Mouse (Mus musculus) midbrain, embryonic 11.5 days (tissue): ENCODE measurements around the gene Tesk1. TPM values are rescaled to one million over a fixed set of nuclear protein-coding genes. Genes with fewer than 3 reads are reported as not detected.
A peak's percentile ranks its signal among the peaks of the same experiment; 100 is the strongest.

Source experiments
- ATAC-seq: fragments of 200-750 bp; cut with Nextera tagmentation; 2 replicates; pipeline ENCODE4 v1.8.0; 2017; ENCODE audit warnings: moderate TSS enrichment, moderate library complexity; ENCODE audit not compliant: low FRiP score
- DNase-seq: peaks from one replicate; pipeline ENCODE4 v3.0.0; 2015; ENCODE audit warnings: low spot score; ENCODE audit errors: missing footprints
- H3K27ac ChIP-seq: fragments of 300-500 bp; sonication (generic); 2 replicates; pipeline ENCODE4 v1.5.1; 2014; ENCODE audit warnings: low read depth, low read length
- H3K27me3 ChIP-seq: fragments of 300-500 bp; sonication (generic); 2 replicates; pipeline ENCODE4 v1.6.1; 2014; ENCODE audit warnings: mild to moderate bottlenecking, low read length, moderate library complexity, mixed read lengths; ENCODE audit not compliant: control insufficient read depth, insufficient read depth
- H3K36me3 ChIP-seq: fragments of 300-500 bp; sonication (generic); 2 replicates; pipeline ENCODE4 v1.6.1; 2014; ENCODE audit warnings: mild to moderate bottlenecking, low read length, moderate library complexity, mixed read lengths; ENCODE audit not compliant: control insufficient read depth, insufficient read depth
- H3K4me1 ChIP-seq: fragments of 300-500 bp; sonication (generic); 2 replicates; pipeline ENCODE4 v1.6.1; 2014; ENCODE audit warnings: low read length; ENCODE audit not compliant: control insufficient read depth, insufficient read depth
- H3K4me2 ChIP-seq: fragments of 300-500 bp; sonication (generic); 2 replicates; pipeline ENCODE4 v1.6.1; 2014; ENCODE audit warnings: mild to moderate bottlenecking, moderate library complexity
- H3K4me3 ChIP-seq: fragments of 300-500 bp; sonication (generic); 2 replicates; pipeline ENCODE4 v1.5.1; 2014; ENCODE audit warnings: low read depth, low read length
- H3K9ac ChIP-seq: fragments of 300-500 bp; sonication (generic); 2 replicates; pipeline ENCODE4 v1.6.1; 2014; ENCODE audit warnings: low read length
- H3K9me3 ChIP-seq: fragments of 300-500 bp; sonication (generic); 2 replicates; pipeline ENCODE4 v1.6.1; 2016; ENCODE audit warnings: low read length; ENCODE audit not compliant: control insufficient read depth
- WGBS: fragments of 180-500 bp; shearing (Covaris S2); extraction: QIAGEN DNeasy Blood & Tissue Kit; methylation state at CpG from one replicate; pipeline ENCODE4 v1.1.7; 2014; 5-methylcytosine and 5-hydroxymethylcytosine counted together
- polyA plus RNA-seq: library from polyadenylated mRNA; unstranded; fragments of >200 nt; fragmentation: Nextera tagmentation; extraction: Ambion mirVana; gene quantifications from 2 replicates; pipeline ENCODE4 v1.2.1, GENCODE M21; 2014

The Tesk1 gene
- polyA plus RNA-seq, 1 experiment from 2014 or later, result 7.3 TPM

DNA sequence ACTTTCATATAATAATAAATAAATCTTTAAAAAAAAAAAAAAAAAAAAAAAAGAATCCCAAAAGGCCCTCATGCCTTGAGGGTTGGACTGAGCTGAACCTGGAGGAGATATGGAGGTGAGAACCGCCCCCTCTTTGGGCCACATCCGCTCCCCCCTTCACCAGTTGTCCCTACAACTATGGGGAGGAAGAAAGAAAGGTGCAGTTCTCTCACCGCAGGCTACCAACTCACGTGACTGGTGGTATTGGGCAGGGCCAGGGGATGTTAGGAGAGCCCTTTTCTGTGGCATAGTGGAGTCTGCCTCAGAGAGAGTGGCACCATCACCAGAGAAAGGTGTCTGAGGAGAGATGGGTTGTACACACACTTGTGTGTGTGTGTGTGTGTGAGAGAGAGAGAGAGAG, 14.7 kb downstream of the Tesk1 start:
- Histone ChIP-seq H3K9me3 (no peaks in the 10 kb centered on the region), H3K36me3 (no peaks in the 10 kb centered on the region), H3K4me1 (peaks cover 4% of the 10 kb centered on the region; the same call in 1 of the 2 replicates), H3K27ac (no peak overlapping the region), H3K4me3 (no peak overlapping the region), H3K4me2 (no peak overlapping the region), H3K9ac (no peak overlapping the region), H3K27me3 (peaks cover 15% of the 10 kb centered on the region)
- ATAC-seq, result no peak
- DNase-seq, result no peak
- WGBS, result 28% methylated on average over 4 of the region's 4 CpGs

DNA sequence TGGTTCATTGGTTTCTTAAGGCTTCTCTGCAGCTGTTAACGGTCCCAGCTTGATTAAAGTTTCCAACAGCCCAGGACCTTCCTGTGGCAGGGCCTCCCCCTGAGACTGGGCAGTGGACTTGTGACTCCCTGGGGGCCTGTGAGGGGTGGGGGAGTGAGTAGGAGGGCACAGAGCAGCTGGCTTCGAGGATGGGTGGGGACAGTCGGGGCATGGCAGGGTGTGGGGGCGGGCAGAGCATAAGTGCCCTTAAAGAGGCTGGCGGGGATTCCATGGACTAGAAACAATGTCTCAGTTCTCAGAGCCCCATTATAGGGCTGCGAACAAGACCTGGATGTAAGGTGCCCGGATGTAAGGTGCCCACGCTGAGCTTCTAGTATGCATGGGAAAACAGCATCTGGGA, 15.4 kb downstream of the Tesk1 start:
- Histone ChIP-seq H3K36me3 (no peaks in the 10 kb centered on the region), H3K4me2 (no peak overlapping the region), H3K4me1 (peaks cover 4% of the 10 kb centered on the region; the same call in 1 of the 2 replicates), H3K4me3 (no peak overlapping the region), H3K27ac (no peak overlapping the region), H3K27me3 (peaks cover 15% of the 10 kb centered on the region), H3K9me3 (no peaks in the 10 kb centered on the region), H3K9ac (no peak overlapping the region)
- no peak for ATAC-seq
- 25% methylated on average over 8 of the region's 8 CpGs for WGBS
- no peak for DNase-seq

DNA sequence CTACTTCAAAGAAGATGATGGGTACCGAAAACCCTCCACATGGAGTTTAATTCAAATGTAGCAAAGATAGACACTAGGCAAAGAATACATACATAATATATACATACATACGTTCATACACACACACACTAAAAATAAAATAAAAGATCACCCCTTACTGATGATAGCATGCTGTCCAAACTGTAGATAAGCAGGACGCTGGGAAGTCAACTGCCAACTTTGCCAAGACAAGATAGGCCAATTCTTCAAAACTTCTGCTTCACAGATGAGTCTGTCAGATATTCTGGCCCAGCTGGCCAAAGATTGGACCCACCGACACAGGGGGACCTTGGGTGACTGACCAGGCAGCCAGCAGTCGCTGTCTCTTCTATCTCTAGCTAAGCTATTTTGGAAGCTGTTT, 21.4 kb downstream of the Tesk1 start:
- ATAC-seq, result no peak
- Histone ChIP-seq H3K4me2 (no peak overlapping the region), H3K27ac (no peak overlapping the region), H3K36me3 (no peaks in the 10 kb centered on the region), H3K4me1 (no peaks in the 10 kb centered on the region), H3K4me3 (no peak overlapping the region), H3K9me3 (no peaks in the 10 kb centered on the region), H3K9ac (no peak overlapping the region), H3K27me3 (no peaks in the 10 kb centered on the region)
- 93% methylated on average over 5 of the region's 5 CpGs for WGBS
- no peak for DNase-seq

DNA sequence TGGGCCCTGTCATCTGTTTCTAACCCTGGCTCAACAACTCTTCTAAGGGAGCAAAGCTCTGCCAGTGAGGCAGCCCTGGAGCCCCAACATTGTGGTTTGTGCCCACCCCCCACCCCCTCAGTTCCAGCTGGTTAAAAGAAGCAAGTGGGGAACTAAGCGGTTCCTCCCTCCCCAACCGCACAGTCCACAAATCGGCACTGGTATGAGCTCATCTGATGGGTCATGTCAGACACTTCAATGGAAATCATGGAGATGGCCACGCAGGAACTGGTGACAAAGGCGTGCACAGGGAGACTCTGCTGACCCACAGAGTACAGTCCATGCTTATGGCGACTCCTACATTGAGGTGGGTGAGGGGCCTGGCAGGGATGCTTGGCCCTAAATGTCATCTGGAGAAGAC, 24.2 kb downstream of the Tesk1 start:
- Histone ChIP-seq H3K9ac (no peak overlapping the region), H3K36me3 (no peaks in the 10 kb centered on the region), H3K27ac (no peak overlapping the region), H3K4me2 (no peak overlapping the region), H3K4me3 (no peak overlapping the region), H3K27me3 (no peaks in the 10 kb centered on the region), H3K4me1 (no peaks in the 10 kb centered on the region), H3K9me3 (no peaks in the 10 kb centered on the region)
- ATAC-seq, result no peak
- 86% methylated on average over 6 of the region's 6 CpGs for WGBS
- no peak for DNase-seq

DNA sequence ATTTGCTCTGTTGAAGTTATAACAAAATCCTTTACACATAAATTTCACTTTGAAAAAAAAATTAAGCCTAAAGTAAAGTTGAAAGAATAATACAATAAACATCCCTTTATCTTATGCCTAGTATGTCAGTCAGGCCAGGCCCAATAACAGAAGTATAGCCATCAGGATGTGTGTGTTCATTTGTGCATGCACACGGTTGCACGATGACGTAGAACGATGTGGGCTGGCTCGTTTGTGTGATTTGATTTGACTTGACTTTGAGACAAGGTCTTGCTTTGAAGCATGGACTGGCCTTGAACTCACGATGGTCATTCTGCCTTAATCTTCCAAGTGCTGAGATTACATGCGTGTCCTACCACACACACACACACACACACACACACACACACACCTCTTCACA, 25.1 kb downstream of the Tesk1 start:
- Histone ChIP-seq H3K27me3 (no peaks in the 10 kb centered on the region), H3K9me3 (no peaks in the 10 kb centered on the region), H3K9ac (no peak overlapping the region), H3K4me1 (no peaks in the 10 kb centered on the region), H3K36me3 (no peaks in the 10 kb centered on the region), H3K27ac (no peak overlapping the region), H3K4me3 (no peak overlapping the region), H3K4me2 (no peak overlapping the region)
- DNase-seq (no peak), ATAC-seq (no peak)
- 92% methylated on average over 7 of the region's 7 CpGs for WGBS

DNA sequence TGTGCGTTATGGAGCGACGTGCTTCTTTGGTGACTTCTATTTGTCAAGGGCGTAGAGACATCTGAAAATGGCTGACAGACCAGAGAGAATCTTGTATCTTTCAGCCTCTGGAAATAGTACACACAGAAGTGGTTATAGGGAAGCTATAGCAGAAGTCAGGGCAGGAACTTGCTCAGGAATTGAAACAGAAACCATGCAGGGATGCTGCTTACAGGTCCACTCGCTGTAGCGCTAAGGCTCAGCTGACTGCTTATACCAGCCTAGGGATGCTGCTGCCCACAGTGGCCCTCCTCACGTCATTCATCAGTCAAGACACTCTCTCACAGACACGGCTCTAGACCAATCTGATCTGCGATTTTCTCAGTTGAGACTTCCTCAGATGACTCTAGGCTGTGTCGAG, 28.6 kb downstream of the Tesk1 start:
- Histone ChIP-seq H3K9me3 (no peaks in the 10 kb centered on the region), H3K4me1 (no peaks in the 10 kb centered on the region), H3K36me3 (no peaks in the 10 kb centered on the region), H3K9ac (no peak overlapping the region), H3K4me3 (no peak overlapping the region), H3K27ac (no peak overlapping the region), H3K4me2 (no peak overlapping the region), H3K27me3 (no peaks in the 10 kb centered on the region)
- DNase-seq (no peak), ATAC-seq (no peak)
- WGBS, result 93% methylated on average over 10 of the region's 10 CpGs

DNA sequence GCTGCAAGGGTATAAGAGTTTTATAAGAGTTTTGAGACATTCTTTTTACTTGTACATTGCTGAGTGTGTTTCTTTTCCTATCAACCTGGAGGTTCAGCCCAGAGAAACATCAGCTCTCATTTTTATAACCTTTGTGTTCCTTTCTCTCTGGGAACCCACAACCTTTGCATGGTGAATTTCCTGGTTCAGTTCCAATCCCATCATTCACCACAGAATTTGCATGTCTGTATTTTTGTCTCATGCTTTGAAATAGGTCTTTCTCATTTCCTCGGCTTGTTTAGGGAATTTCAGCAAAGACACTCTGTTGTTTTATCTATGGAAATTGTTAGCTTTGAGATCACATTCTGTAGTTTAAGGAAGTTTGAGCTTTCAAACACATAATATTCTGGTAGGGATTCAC, 31.9 kb downstream of the Tesk1 start:
- no peak overlapping the region for H3K4me3 ChIP-seq
- no peak overlapping the region for H3K27ac ChIP-seq
- no peak overlapping the region for H3K4me2 ChIP-seq
- no peaks in the 10 kb centered on the region for H3K4me1 ChIP-seq
- no peaks in the 10 kb centered on the region for H3K9me3 ChIP-seq
- H3K9ac ChIP-seq, result no peak overlapping the region
- no peaks in the 10 kb centered on the region for H3K36me3 ChIP-seq
- no peaks in the 10 kb centered on the region for H3K27me3 ChIP-seq
- no peak for DNase-seq
- no peak for ATAC-seq
- WGBS, result 90% methylated on average over 1 of the region's 1 CpGs

DNA sequence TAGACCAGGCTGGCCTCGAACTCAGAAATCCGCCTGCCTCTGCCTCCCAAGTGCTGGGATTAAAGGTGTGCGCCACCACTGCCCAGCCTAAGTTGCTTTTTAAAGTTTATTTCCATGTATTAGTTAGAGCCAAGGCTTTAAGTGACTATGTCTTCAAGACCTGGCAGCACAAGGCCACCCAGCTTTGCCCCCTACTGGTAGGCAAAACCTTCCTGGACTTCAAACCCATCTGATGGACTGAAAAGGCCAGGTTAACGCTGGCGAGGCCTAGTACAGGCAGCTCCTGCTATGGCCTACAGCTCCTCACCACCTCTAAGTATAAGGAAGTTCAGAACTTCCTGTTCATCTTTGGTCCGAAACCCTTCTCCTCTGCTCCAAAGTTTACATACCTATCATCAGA, 34.9 kb downstream of the Tesk1 start:
- DNase-seq (no peak), ATAC-seq (no peak)
- no peaks in the 10 kb centered on the region for H3K9me3 ChIP-seq
- no peaks in the 10 kb centered on the region for H3K4me1 ChIP-seq
- no peaks in the 10 kb centered on the region for H3K27me3 ChIP-seq
- H3K36me3 ChIP-seq, result no peaks in the 10 kb centered on the region
- H3K4me3 ChIP-seq, result no peak overlapping the region
- no peak overlapping the region for H3K4me2 ChIP-seq
- H3K9ac ChIP-seq, result no peak overlapping the region
- no peak overlapping the region for H3K27ac ChIP-seq
- 80% methylated on average over 6 of the region's 6 CpGs for WGBS

DNA sequence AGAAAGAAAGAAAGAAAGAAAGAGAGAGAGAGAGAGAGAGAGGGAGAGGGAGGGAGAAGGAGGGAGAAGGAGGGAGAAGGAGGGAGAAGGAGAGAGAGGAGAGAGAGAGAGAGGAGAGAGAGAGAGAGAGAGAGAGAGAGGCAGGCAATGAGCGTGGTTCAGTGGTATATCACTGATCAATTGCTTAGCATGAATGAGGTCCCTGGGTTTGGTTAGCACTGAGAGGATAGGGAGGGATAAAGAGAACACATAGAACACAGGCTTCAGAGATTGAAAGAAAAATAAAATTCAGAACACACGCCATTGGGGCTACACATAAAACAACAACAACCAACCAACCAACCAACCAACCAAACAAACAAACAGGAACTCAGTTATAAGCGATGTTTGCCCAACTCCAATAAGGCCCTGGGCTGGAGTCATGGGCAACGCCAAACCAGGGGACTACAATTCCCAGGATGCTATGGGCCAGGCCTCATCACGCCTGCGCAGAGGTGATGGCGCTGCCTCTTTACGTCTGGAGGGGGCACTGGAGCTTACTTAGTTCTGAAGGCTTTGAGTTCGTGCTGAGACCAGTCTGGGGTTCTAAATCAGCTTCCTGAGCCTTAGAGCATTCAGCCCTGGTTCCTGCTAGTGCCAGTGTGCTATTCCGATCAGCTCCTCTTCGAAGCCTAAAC, 36.3 kb downstream of the Tesk1 start:
- H3K4me2 ChIP-seq, result peak overlapping the region; percentile 33
- H3K9ac ChIP-seq, result peak overlapping the region; percentile 9; the same call in 1 of the 2 replicates
- H3K27me3 ChIP-seq, result no peaks in the 10 kb centered on the region
- H3K4me1 ChIP-seq, result no peaks in the 10 kb centered on the region
- ATAC-seq, result peak; percentile 96
- H3K4me3 ChIP-seq, result peak overlapping the region; percentile 21
- H3K36me3 ChIP-seq, result no peaks in the 10 kb centered on the region
- DNase-seq, result peak; percentile 96
- H3K9me3 ChIP-seq, result no peaks in the 10 kb centered on the region
- H3K27ac ChIP-seq, result no peak overlapping the region
- 13% methylated on average over 11 of the region's 11 CpGs for WGBS
